Mouse (Mus musculus): ENCODE data around the gene Etv3. TPM values are rescaled to one million over a fixed set of nuclear protein-coding genes. Genes with fewer than 3 reads are reported as not detected.
"Not testable (repeated sequence)": the region's sequence is repeated elsewhere in the genome, so short reads cannot be mapped to it uniquely, and the experiment has no call there.

The Etv3 gene
- total RNA-seq, 2 experiments from 2014 or later: 21.1 to 27.1 TPM

- DNase-seq (ENCODE audit: low spot score in 2 of 2): not testable (repeated sequence)
Observed at GRCm38 (mm10) chr3:87554859-87555258, 29.7 kb downstream of the Etv3 start.

GRCm38 (mm10) chr3:87556109-87556531, 30.9 kb downstream of the Etv3 start:
- no peak for DNase-seq (ENCODE audit: low spot score in 2 of 2)

GRCm38 (mm10) chr3:87556668-87557278, 31.6 kb downstream of the Etv3 start:
- no peak for DNase-seq (ENCODE audit: low spot score in 2 of 2)

- no peak for DNase-seq (ENCODE audit: low spot score in 2 of 2)
Observed at GRCm38 (mm10) chr3:87560156-87560555, 34.9 kb downstream of the Etv3 start.

DNA sequence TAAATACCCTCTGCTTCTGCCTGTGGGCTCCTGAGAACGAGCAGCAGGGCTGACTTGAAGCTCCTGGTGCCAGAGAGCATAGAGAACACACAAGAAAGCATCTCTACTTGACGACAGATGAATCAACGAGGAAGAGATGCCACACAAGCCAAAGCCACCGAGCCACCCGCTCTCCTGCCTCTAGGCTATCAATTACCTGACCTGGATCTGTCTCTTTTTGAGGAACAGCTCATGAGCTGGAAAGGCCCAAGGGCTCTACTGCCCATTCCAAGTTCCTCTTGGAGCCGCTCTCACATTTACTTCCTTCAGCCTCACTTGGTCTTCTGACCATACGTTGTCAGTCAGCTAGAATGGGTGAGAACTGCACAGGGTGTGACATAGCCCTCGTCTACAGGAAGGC, 36.2 kb downstream of the Etv3 start:
- DNase-seq (ENCODE audit: low spot score in 2 of 2): no peak

DNA sequence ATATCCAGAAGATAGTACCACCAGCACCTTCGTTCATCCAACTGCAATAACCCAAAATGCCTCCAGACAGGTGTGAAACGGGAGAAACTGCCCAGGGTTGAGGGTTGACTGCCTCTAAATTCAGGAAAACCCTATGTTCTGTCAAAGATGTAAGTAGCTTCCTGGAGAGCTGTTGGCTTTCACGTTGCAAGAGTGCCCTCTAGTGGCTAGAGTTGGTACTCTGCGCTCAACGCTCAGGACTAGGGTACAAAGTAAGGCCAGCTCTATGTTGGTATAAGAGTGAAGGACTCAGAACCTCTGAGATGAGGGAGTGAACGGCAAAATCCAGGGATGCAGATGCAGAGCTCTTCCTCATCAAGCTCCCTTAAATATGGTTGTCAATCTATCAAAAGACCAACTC, 37.2 kb downstream of the Etv3 start:
- peak; percentile 85 to 89 for DNase-seq (ENCODE audit: low spot score in 2 of 2)

DNA sequence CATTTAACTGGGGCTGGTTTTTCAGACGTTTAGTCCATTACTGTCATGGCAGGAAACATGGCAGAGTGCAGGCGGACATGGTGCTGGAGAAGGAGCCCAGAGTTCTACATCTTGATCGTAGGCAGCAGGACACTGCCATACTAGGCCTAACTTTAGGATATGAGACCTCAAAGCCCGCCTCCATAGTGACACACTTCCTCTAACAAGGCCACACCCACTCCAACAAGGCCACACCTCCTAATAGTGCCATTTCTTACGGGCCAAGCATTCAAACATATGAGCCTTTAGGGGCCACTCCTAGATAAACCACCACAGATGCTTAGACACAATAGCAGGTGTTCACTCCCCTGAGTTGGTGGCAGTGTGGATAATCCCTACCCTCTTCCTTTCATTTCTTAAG, 38.3 kb downstream of the Etv3 start:
- DNase-seq (ENCODE audit: low spot score in 2 of 2): no peak

DNA sequence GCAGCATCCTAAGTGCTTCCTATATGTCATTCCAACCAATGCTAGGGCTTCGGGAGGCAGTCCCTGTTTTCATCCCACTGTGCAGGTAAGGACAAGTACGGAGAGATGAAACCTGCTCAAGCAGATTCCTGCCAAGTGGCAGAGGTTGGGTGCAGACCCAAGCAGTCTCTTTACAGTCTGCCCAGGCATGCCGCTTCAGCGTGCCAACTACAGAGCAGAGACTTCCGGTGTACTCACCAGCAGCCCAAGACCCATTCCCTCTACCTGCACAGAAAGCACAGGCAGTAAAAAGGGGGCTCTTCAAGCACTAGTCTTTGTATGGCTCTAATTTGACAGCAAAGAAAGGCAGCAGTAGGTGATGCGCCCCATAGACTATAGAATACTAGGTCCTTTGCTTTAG, 40.4 kb downstream of the Etv3 start:
- no peak for DNase-seq (ENCODE audit: low spot score in 2 of 2)

DNA sequence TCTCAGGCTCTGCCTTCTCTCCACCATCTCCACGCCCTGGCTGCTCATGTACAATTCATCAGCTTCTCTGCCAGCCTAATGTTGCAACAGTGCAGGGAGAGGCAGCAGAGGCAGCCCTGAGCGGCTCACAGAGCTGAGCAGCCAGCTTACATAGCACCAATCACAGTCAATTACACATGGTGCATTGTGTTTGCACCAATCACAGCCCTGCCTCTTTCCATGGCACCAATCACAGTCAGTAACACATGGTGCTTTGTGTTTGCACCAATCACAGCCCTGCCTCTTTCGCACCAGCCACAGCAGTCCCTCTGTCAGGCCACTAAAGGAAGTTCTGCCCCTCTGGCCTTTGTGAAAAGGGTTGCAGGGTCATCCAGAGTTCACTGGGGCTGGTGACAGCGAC, 40.9 kb downstream of the Etv3 start:
- peak; percentile 36 to 51 for DNase-seq (ENCODE audit: low spot score in 2 of 2)

DNA sequence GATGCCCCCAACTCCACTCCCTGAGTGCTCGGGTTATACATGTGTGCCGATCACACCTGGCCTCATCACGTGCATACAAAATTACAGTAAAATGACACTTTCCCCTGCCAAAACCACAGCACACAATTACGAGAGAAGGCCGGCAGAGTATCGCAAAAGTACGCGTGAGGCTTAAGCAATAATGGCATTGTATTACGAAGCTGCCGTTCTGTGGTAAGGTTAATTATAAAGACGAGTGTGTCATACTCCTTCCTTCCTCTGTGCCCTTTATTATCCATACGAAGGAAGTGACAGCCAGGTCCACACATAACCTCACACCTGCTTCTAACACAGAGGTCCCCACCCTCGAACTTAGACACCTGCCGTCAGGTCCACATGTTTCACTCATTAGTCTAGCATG, 42.3 kb downstream of the Etv3 start:
- no peak for DNase-seq (ENCODE audit: low spot score in 2 of 2)

- DNase-seq (ENCODE audit: low spot score in 2 of 2): no peak
Observed at GRCm38 (mm10) chr3:87568681-87569080, 43.5 kb downstream of the Etv3 start.

DNA sequence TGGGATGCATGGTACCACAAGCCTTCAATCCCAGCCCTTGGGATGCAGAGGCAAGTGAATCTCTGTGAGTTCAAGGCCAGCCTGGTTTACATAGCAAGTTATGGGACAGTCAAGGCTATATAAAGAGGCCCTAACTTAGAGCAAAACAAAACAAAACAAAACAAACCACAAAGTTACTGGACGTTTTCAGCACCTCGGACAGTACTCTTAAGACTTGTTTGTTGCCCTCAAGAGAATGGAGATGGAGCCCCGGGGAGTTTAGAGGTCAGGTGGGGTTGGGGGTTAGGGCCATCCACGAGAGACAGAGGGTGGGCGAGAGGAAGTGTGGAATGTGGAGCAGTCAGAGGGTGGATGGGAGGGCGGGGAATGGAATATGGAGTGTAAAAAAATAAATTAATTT, 50.6 kb downstream of the Etv3 start:
- DNase-seq (ENCODE audit: low spot score in 2 of 2): no peak

GRCm38 (mm10) chr3:87582259-87582658, 57.1 kb downstream of the Etv3 start:
- DNase-seq (ENCODE audit: low spot score in 2 of 2): no peak

Other genes with a start within 250 kb of the Etv3 start
- 1 to 10 TPM in 1 of 2 experiments, under 1 TPM in 1; 0.30 to 3.4 TPM for gene Cd5l, start 167.5 kb upstream of the Etv3 start, total RNA-seq (2021)
- gene Fcrl1, start 149.0 kb upstream of the Etv3 start, total RNA-seq (2021): under 1 TPM; 0.13 to 0.35 TPM
- gene Fcrl5, start 89.6 kb upstream of the Etv3 start, total RNA-seq (2021): not detected
- gene Arhgef11, start 92.2 kb downstream of the Etv3 start, total RNA-seq (2021): 10 to 100 TPM; 29.7 to 35.8 TPM
- under 1 TPM; 0.38 to 0.63 TPM for gene Lrrc71, start 223.2 kb downstream of the Etv3 start, total RNA-seq (2021)

All from adrenal gland, adult 18-20 months (tissue).